Mouse (Mus musculus): ENCODE results near the gene Tmem256. TPM values are rescaled to one million over a fixed set of nuclear protein-coding genes. Genes with fewer than 3 reads are reported as not detected.

The Tmem256 gene
- polyA plus RNA-seq, 1 experiment from 2014 or later: 434 TPM

- Histone ChIP-seq H3K4me1 (peaks cover 72% of the 10 kb centered on the region), H3K27me3 (no peaks in the 10 kb centered on the region), H3K36me3 (no peaks in the 10 kb centered on the region), H3K9me3 (no peaks in the 10 kb centered on the region), H3K4me3 (peak overlapping the region; percentile 51), H3K9ac (peak overlapping the region; percentile 51), H3K4me2 (peak overlapping the region; percentile 78), H3K27ac (no peak overlapping the region)
- ATAC-seq (ENCODE audit: borderline replicate concordance, extremely low read depth, low FRiP score, low TSS enrichment): no peak
- WGBS: 41% methylated on average over 15 of the region's 15 CpGs
Measured at GRCm38 (mm10) chr11:69879711-69880110, 41.4 kb downstream of the Tmem256 start.

- Histone ChIP-seq H3K4me2 (peak overlapping the region; percentile 78), H3K9ac (peak overlapping the region; percentile 51), H3K9me3 (no peaks in the 10 kb centered on the region), H3K4me1 (peaks cover 69% of the 10 kb centered on the region), H3K36me3 (no peaks in the 10 kb centered on the region), H3K4me3 (peak overlapping the region; percentile 51), H3K27ac (peak overlapping the region; percentile 94), H3K27me3 (no peaks in the 10 kb centered on the region)
- WGBS: 0% methylated on average over 18 of the region's 18 CpGs
- ATAC-seq (ENCODE audit: borderline replicate concordance, extremely low read depth, low FRiP score, low TSS enrichment): peak; percentile 20
Measured at GRCm38 (mm10) chr11:69880506-69880852, 42.2 kb downstream of the Tmem256 start.

GRCm38 (mm10) chr11:69880853-69881603 is 42.7 kb downstream of the Tmem256 start, which contains the start of gene Kctd11:
Kctd11 (minus strand) TSS chr11:69881406.
- WGBS: 0% methylated on average over 46 of the region's 46 CpGs

DNA sequence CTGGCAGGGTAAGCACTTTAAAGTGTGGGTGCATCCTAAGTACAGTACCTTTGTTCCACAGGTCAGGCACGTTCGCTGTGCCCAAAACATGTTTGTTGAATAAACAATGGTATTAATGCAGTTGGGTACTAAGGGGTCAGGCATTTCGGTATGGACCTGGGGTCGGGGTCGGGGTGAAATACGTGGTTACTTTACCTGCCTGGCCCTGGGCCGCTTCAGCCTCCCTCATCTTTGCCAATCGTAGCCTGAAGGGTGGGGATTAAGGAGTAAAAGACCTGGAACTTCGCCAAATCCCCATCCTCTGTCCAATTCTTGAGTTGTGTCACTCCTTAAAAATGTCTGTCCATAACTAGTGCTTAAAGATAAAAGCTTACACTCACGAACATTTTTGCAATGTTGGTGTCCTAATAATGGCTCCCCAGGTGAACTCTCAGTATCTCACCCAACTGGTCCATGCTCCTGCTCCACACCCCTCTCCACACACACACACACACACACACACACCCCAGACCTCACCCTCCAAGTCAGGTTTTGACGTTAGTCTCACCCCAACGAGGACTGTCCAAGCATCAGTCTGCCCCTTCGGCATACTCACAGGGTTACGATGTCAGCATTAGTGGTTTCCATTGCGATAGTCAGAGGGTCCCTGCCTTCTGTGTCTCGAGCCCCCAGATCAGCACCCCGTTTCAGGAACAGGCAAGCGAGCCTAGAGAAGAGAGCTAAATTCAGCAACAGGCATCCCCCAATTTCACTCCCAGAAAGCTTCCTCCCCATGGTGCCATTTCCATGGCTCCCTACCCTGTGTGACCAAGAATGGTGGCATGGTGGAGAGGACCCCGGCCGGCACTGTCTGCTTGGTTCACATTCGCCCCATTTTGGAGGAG is 43.7 kb downstream of the Tmem256 start:
- no peaks in the 10 kb centered on the region for H3K27me3 ChIP-seq
- H3K9ac ChIP-seq: peak overlapping the region; percentile 51
- no peaks in the 10 kb centered on the region for H3K9me3 ChIP-seq
- peak overlapping the region; percentile 78 for H3K4me2 ChIP-seq
- WGBS: 54% methylated on average over 21 of the region's 21 CpGs
- H3K4me1 ChIP-seq: peaks cover 54% of the 10 kb centered on the region
- H3K27ac ChIP-seq: peak overlapping the region; percentile 94
- ATAC-seq (ENCODE audit: borderline replicate concordance, extremely low read depth, low FRiP score, low TSS enrichment): no peak
- H3K4me3 ChIP-seq: peak overlapping the region; percentile 51
- no peaks in the 10 kb centered on the region for H3K36me3 ChIP-seq

More at GRCm38 (mm10) chr11:69880853-69881603, 42.7 kb downstream of the Tmem256 start, which contains the start of gene Kctd11:
- peak within 1 kb of the TSS; percentile 51 for H3K4me3 ChIP-seq
- H3K27me3 ChIP-seq: no peaks in the 10 kb centered on the region
- ATAC-seq (ENCODE audit: borderline replicate concordance, extremely low read depth, low FRiP score, low TSS enrichment): peak; percentile 92
- peak within 1 kb of the TSS; percentile 51 for H3K9ac ChIP-seq
- H3K36me3 ChIP-seq: no peaks in the 10 kb centered on the region
- H3K27ac ChIP-seq: peak within 1 kb of the TSS; percentile 94
- peak within 1 kb of the TSS; percentile 78 for H3K4me2 ChIP-seq
- no peaks in the 10 kb centered on the region for H3K9me3 ChIP-seq
- peaks cover 64% of the 10 kb centered on the region for H3K4me1 ChIP-seq

- no peaks in the 10 kb centered on the region for H3K27me3 ChIP-seq
- WGBS: 58% methylated on average over 4 of the region's 4 CpGs
- ATAC-seq (ENCODE audit: borderline replicate concordance, extremely low read depth, low FRiP score, low TSS enrichment): no peak
- no peaks in the 10 kb centered on the region for H3K9me3 ChIP-seq
- no peak overlapping the region for H3K4me2 ChIP-seq
- H3K9ac ChIP-seq: no peak overlapping the region
- peaks cover 44% of the 10 kb centered on the region for H3K4me1 ChIP-seq
- no peak overlapping the region for H3K4me3 ChIP-seq
- H3K27ac ChIP-seq: no peak overlapping the region
- no peaks in the 10 kb centered on the region for H3K36me3 ChIP-seq
Measured at GRCm38 (mm10) chr11:69883066-69883465, 44.8 kb downstream of the Tmem256 start.

DNA sequence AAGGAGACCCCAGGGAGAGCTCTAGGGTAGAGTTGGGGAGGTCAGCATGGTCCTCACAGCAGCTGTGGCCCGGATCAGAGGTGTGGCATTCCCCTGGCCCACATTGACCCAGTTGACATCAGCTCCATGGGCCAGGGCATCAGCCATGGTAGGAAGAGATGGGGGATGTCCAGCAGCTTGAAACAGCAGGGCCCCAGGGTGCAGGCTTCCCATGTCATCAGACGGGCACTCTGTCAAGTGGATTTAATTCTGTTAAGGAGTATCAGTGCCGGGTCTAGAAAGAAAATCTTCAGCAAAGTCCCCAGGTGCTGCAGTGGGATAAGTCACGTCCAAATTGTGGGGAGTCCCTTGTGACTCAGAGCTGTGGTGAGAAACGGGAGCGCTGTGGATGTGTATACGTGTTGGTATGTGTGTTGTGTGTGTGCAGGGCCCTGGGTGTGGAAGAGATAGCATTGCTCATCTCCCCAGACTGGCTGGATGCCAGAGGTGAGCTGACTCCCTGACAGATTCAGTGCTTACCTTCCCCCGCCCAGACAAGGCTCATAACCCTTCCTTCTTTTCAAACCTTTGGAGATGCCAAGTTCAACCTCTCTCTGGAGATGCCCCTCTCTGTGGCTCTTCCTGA is 45.3 kb downstream of the Tmem256 start:
- ATAC-seq (ENCODE audit: borderline replicate concordance, extremely low read depth, low FRiP score, low TSS enrichment): no peak
- H3K4me2 ChIP-seq: no peak overlapping the region
- 75% methylated on average over 8 of the region's 8 CpGs for WGBS
- no peak overlapping the region for H3K4me3 ChIP-seq
- peaks cover 38% of the 10 kb centered on the region for H3K4me1 ChIP-seq
- H3K9ac ChIP-seq: no peak overlapping the region
- no peaks in the 10 kb centered on the region for H3K27me3 ChIP-seq
- no peaks in the 10 kb centered on the region for H3K36me3 ChIP-seq
- H3K27ac ChIP-seq: 0 out of 2 replicates have a peak overlapping the region, but pooled peaks have one; percentile 32
- no peaks in the 10 kb centered on the region for H3K9me3 ChIP-seq

- Histone ChIP-seq H3K27ac (0 out of 2 replicates have a peak overlapping the region, but pooled peaks have one; percentile 32), H3K36me3 (no peaks in the 10 kb centered on the region), H3K4me2 (peak overlapping the region; percentile 19), H3K27me3 (no peaks in the 10 kb centered on the region), H3K4me1 (peaks cover 32% of the 10 kb centered on the region), H3K4me3 (no peak overlapping the region), H3K9me3 (no peaks in the 10 kb centered on the region), H3K9ac (no peak overlapping the region)
- WGBS: 43% methylated on average over 9 of the region's 9 CpGs
- no peak for ATAC-seq (ENCODE audit: borderline replicate concordance, extremely low read depth, low FRiP score, low TSS enrichment)
Measured at GRCm38 (mm10) chr11:69884240-69884639, 45.9 kb downstream of the Tmem256 start.

DNA sequence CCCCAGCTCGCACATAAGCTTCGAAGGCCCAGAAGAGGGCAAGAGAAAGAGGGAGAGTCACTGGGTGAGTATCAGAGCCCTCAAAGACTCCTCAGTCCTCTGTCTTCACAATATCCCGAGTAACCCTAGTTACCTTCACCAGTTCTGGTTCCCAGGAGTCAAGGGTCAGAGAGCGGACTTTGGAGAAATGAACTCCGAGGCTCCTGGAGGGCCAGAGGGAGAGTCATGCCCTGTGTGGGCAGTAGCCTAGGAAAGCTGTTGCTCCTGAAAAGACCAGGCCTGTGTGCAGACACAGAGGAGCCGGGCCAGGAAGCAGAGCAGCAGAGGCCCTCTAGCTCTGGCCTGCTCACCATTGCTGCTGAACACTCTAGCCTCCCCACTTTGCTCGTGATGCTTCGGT is 46.3 kb downstream of the Tmem256 start:
- H3K4me3 ChIP-seq: no peak overlapping the region
- H3K27ac ChIP-seq: 0 out of 2 replicates have a peak overlapping the region, but pooled peaks have one; percentile 32
- H3K4me2 ChIP-seq: peak overlapping the region; percentile 19
- peaks cover 28% of the 10 kb centered on the region for H3K4me1 ChIP-seq
- no peaks in the 10 kb centered on the region for H3K9me3 ChIP-seq
- H3K9ac ChIP-seq: no peak overlapping the region
- 70% methylated on average over 8 of the region's 8 CpGs for WGBS
- no peaks in the 10 kb centered on the region for H3K27me3 ChIP-seq
- H3K36me3 ChIP-seq: no peaks in the 10 kb centered on the region
- no peak for ATAC-seq (ENCODE audit: borderline replicate concordance, extremely low read depth, low FRiP score, low TSS enrichment)

- no peak overlapping the region for H3K27ac ChIP-seq
- H3K27me3 ChIP-seq: no peaks in the 10 kb centered on the region
- H3K9ac ChIP-seq: no peak overlapping the region
- 55% methylated on average over 8 of the region's 8 CpGs for WGBS
- H3K4me3 ChIP-seq: no peak overlapping the region
- H3K4me1 ChIP-seq: peaks cover 23% of the 10 kb centered on the region
- H3K9me3 ChIP-seq: no peaks in the 10 kb centered on the region
- ATAC-seq (ENCODE audit: borderline replicate concordance, extremely low read depth, low FRiP score, low TSS enrichment): no peak
- H3K4me2 ChIP-seq: no peak overlapping the region
- no peaks in the 10 kb centered on the region for H3K36me3 ChIP-seq
Measured at GRCm38 (mm10) chr11:69886907-69887635, 48.8 kb downstream of the Tmem256 start.

Data from lung, embryonic 15.5 days (tissue).